Mouse (Mus musculus): Measurements from ENCODE around the gene C130026I21Rik.
"Not testable (repeated sequence)": the region's sequence is repeated elsewhere in the genome, so short reads cannot be mapped to it uniquely, and the experiment has no call there.

C130026I21Rik gene

GRCm38 (mm10) chr1:85270466-85270865, at the start of gene C130026I21Rik:
Gene C130026I21Rik (minus strand): TSS chr1:85270566.
- not testable (repeated sequence) for DNase-seq (ENCODE audit: extremely low read depth, insufficient read length, low spot score)

GRCm38 (mm10) chr1:85287063-85287462, 16.7 kb upstream of the C130026I21Rik start:
- not testable (repeated sequence) for DNase-seq (ENCODE audit: extremely low read depth, insufficient read length, low spot score)

- not testable (repeated sequence) for DNase-seq (ENCODE audit: extremely low read depth, insufficient read length, low spot score)
These were observed 6.1 kb upstream of the C130026I21Rik start for GRCm38 (mm10) chr1:85276421-85276820.

GRCm38 (mm10) chr1:85258634-85259033, 11.7 kb downstream of the C130026I21Rik start:
- DNase-seq (ENCODE audit: extremely low read depth, insufficient read length, low spot score): not testable (repeated sequence)

GRCm38 (mm10) chr1:85255217-85255616, 15.1 kb downstream of the C130026I21Rik start:
- DNase-seq (ENCODE audit: extremely low read depth, insufficient read length, low spot score): not testable (repeated sequence)

- not testable (repeated sequence) for DNase-seq (ENCODE audit: extremely low read depth, insufficient read length, low spot score)
These were observed 19.2 kb downstream of the C130026I21Rik start for GRCm38 (mm10) chr1:85251211-85251610.

- not testable (repeated sequence) for DNase-seq (ENCODE audit: extremely low read depth, insufficient read length, low spot score)
These were observed 21.4 kb downstream of the C130026I21Rik start for GRCm38 (mm10) chr1:85248985-85249384.

GRCm38 (mm10) chr1:85246776-85247460, 23.4 kb downstream of the C130026I21Rik start:
- DNase-seq (ENCODE audit: extremely low read depth, insufficient read length, low spot score): not testable (repeated sequence)

GRCm38 (mm10) chr1:85246266-85246665, 24.1 kb downstream of the C130026I21Rik start:
- DNase-seq (ENCODE audit: extremely low read depth, insufficient read length, low spot score): not testable (repeated sequence)

- not testable (repeated sequence) for DNase-seq (ENCODE audit: extremely low read depth, insufficient read length, low spot score)
These were observed 25.4 kb downstream of the C130026I21Rik start for GRCm38 (mm10) chr1:85244941-85245340.

- not testable (repeated sequence) for DNase-seq (ENCODE audit: extremely low read depth, insufficient read length, low spot score)
These were observed 27.3 kb downstream of the C130026I21Rik start for GRCm38 (mm10) chr1:85243023-85243422.

- not testable (repeated sequence) for DNase-seq (ENCODE audit: extremely low read depth, insufficient read length, low spot score)
These were observed 31.2 kb downstream of the C130026I21Rik start for GRCm38 (mm10) chr1:85239018-85239775.

- DNase-seq (ENCODE audit: extremely low read depth, insufficient read length, low spot score): not testable (repeated sequence)
These were observed 63.8 kb downstream of the C130026I21Rik start for GRCm38 (mm10) chr1:85206531-85206930.

GRCm38 (mm10) chr1:85199523-85199922, 70.8 kb downstream of the C130026I21Rik start:
- peak; percentile 33 for DNase-seq (ENCODE audit: extremely low read depth, insufficient read length, low spot score)

- DNase-seq (ENCODE audit: extremely low read depth, insufficient read length, low spot score): not testable (repeated sequence)
These were observed 71.6 kb downstream of the C130026I21Rik start for GRCm38 (mm10) chr1:85198647-85199350.

- DNase-seq (ENCODE audit: extremely low read depth, insufficient read length, low spot score): not testable (repeated sequence)
These were observed 73.6 kb downstream of the C130026I21Rik start for GRCm38 (mm10) chr1:85196732-85197131.

- DNase-seq (ENCODE audit: extremely low read depth, insufficient read length, low spot score): not testable (repeated sequence)
These were observed 76.6 kb downstream of the C130026I21Rik start for GRCm38 (mm10) chr1:85193761-85194160.

GRCm38 (mm10) chr1:85181981-85182380, 88.4 kb downstream of the C130026I21Rik start:
- not testable (repeated sequence) for DNase-seq (ENCODE audit: extremely low read depth, insufficient read length, low spot score)

GRCm38 (mm10) chr1:85178971-85179370, 91.4 kb downstream of the C130026I21Rik start:
- DNase-seq (ENCODE audit: extremely low read depth, insufficient read length, low spot score): not testable (repeated sequence)

GRCm38 (mm10) chr1:85162841-85163240, 107.5 kb downstream of the C130026I21Rik start:
- not testable (repeated sequence) for DNase-seq (ENCODE audit: extremely low read depth, insufficient read length, low spot score)

- DNase-seq (ENCODE audit: extremely low read depth, insufficient read length, low spot score): not testable (repeated sequence)
These were observed 115.2 kb downstream of the C130026I21Rik start for GRCm38 (mm10) chr1:85155151-85155550.

Data from 3134 (cell line).